Mouse (Mus musculus): ENCODE data around the gene Otof. TPM values are rescaled to one million over a fixed set of nuclear protein-coding genes. Genes with fewer than 3 reads are reported as not detected.

Otof gene
- polyA plus RNA-seq, 1 experiment from 2014 or later = 0.21 TPM

- 52% methylated on average over 6 of the region's 6 CpGs for WGBS
- no peak overlapping the region for H3K4me3 ChIP-seq
- H3K27me3 ChIP-seq (ENCODE audit: insufficient read depth, poor library complexity, severe bottlenecking) = peaks cover 21% of the 10 kb centered on the region
- no peaks in the 10 kb centered on the region for H3K9me3 ChIP-seq
- H3K4me1 ChIP-seq = peaks cover 24% of the 10 kb centered on the region
- DNase-seq (ENCODE audit: low spot score) = no peak
- no peaks in the 10 kb centered on the region for H3K36me3 ChIP-seq
- H3K27ac ChIP-seq = no peak overlapping the region
These were observed 8.7 kb upstream of the Otof start for GRCm38 (mm10) chr5:30470454-30470853.

GRCm38 (mm10) chr5:30466315-30466714 is 4.6 kb upstream of the Otof start:
- Histone ChIP-seq H3K4me1 (peaks cover 22% of the 10 kb centered on the region), H3K27ac (peak overlapping the region; percentile 23; the same call in 1 of the 2 replicates), H3K4me3 (peak overlapping the region; percentile 52), H3K9me3 (no peaks in the 10 kb centered on the region), H3K36me3 (no peaks in the 10 kb centered on the region), H3K27me3 (ENCODE audit: insufficient read depth, poor library complexity, severe bottlenecking) (peaks cover 62% of the 10 kb centered on the region)
- WGBS = 39% methylated on average over 9 of the region's 9 CpGs
- no peak for DNase-seq (ENCODE audit: low spot score)

- H3K9me3 ChIP-seq = no peaks in the 10 kb centered on the region
- no peaks in the 10 kb centered on the region for H3K36me3 ChIP-seq
- H3K27me3 ChIP-seq (ENCODE audit: insufficient read depth, poor library complexity, severe bottlenecking) = peaks cover 66% of the 10 kb centered on the region
- 25% methylated on average over 21 of the region's 21 CpGs for WGBS
- peak within 1 kb of the TSS; percentile 52 for H3K4me3 ChIP-seq
- peaks cover 24% of the 10 kb centered on the region for H3K4me1 ChIP-seq
- peak within 1 kb of the TSS; percentile 23; the same call in 1 of the 2 replicates for H3K27ac ChIP-seq
- no peak for DNase-seq (ENCODE audit: low spot score)
These were observed 4.1 kb upstream of the Otof start, which contains the start of gene 1700001C02Rik for GRCm38 (mm10) chr5:30465861-30466260. 1700001C02Rik (plus strand) TSS chr5:30466047.

GRCm38 (mm10) chr5:30460155-30460554 is 1.6 kb downstream of the Otof start:
- H3K4me1 ChIP-seq = peaks cover 13% of the 10 kb centered on the region
- 43% methylated on average over 4 of the region's 4 CpGs for WGBS
- no peaks in the 10 kb centered on the region for H3K9me3 ChIP-seq
- H3K27ac ChIP-seq = no peak overlapping the region
- DNase-seq (ENCODE audit: low spot score) = no peak
- no peaks in the 10 kb centered on the region for H3K36me3 ChIP-seq
- peaks cover 84% of the 10 kb centered on the region for H3K27me3 ChIP-seq (ENCODE audit: insufficient read depth, poor library complexity, severe bottlenecking)
- H3K4me3 ChIP-seq = no peak overlapping the region

- H3K4me3 ChIP-seq = no peak overlapping the region
- WGBS = 53% methylated on average over 6 of the region's 6 CpGs
- no peaks in the 10 kb centered on the region for H3K9me3 ChIP-seq
- peaks cover 49% of the 10 kb centered on the region for H3K27me3 ChIP-seq (ENCODE audit: insufficient read depth, poor library complexity, severe bottlenecking)
- H3K36me3 ChIP-seq = no peaks in the 10 kb centered on the region
- peaks cover 3% of the 10 kb centered on the region for H3K4me1 ChIP-seq
- H3K27ac ChIP-seq = no peak overlapping the region
- no peak for DNase-seq (ENCODE audit: low spot score)
These were observed 5.7 kb downstream of the Otof start for GRCm38 (mm10) chr5:30456056-30456455.

GRCm38 (mm10) chr5:30444327-30444895 is 17.3 kb downstream of the Otof start:
- Histone ChIP-seq H3K9me3 (no peaks in the 10 kb centered on the region), H3K4me1 (no peaks in the 10 kb centered on the region), H3K36me3 (no peaks in the 10 kb centered on the region), H3K4me3 (no peak overlapping the region), H3K27me3 (ENCODE audit: insufficient read depth, poor library complexity, severe bottlenecking) (peaks cover 9% of the 10 kb centered on the region), H3K27ac (no peak overlapping the region)
- 82% methylated on average over 13 of the region's 13 CpGs for WGBS
- DNase-seq (ENCODE audit: low spot score) = no peak

- no peak for DNase-seq (ENCODE audit: low spot score)
- WGBS = 55% methylated on average over 5 of the region's 5 CpGs
These were observed 19.5 kb downstream of the Otof start for GRCm38 (mm10) chr5:30442196-30442595.

GRCm38 (mm10) chr5:30440308-30440906 is 21.3 kb downstream of the Otof start:
- DNase-seq (ENCODE audit: low spot score) = no peak
- Histone ChIP-seq H3K36me3 (no peaks in the 10 kb centered on the region), H3K9me3 (no peaks in the 10 kb centered on the region), H3K27ac (no peak overlapping the region), H3K4me3 (no peak overlapping the region), H3K4me1 (no peaks in the 10 kb centered on the region), H3K27me3 (ENCODE audit: insufficient read depth, poor library complexity, severe bottlenecking) (peaks cover 10% of the 10 kb centered on the region; the same call in 1 of the 2 replicates)
- 81% methylated on average over 8 of the region's 8 CpGs for WGBS

More at GRCm38 (mm10) chr5:30442196-30442595, 19.5 kb downstream of the Otof start:
- no peaks in the 10 kb centered on the region for H3K4me1 ChIP-seq
- no peaks in the 10 kb centered on the region for H3K9me3 ChIP-seq
- H3K4me3 ChIP-seq = no peak overlapping the region
- no peaks in the 10 kb centered on the region for H3K36me3 ChIP-seq
- H3K27me3 ChIP-seq (ENCODE audit: insufficient read depth, poor library complexity, severe bottlenecking) = peaks cover 8% of the 10 kb centered on the region
- H3K27ac ChIP-seq = no peak overlapping the region

GRCm38 (mm10) chr5:30438931-30439330 is 22.8 kb downstream of the Otof start:
- 53% methylated on average over 2 of the region's 2 CpGs for WGBS
- Histone ChIP-seq H3K27me3 (ENCODE audit: insufficient read depth, poor library complexity, severe bottlenecking) (peaks cover 10% of the 10 kb centered on the region; the same call in 1 of the 2 replicates), H3K4me1 (peaks cover 4% of the 10 kb centered on the region; the same call in 1 of the 2 replicates), H3K27ac (no peak overlapping the region), H3K9me3 (no peaks in the 10 kb centered on the region), H3K36me3 (no peaks in the 10 kb centered on the region), H3K4me3 (no peak overlapping the region)
- no peak for DNase-seq (ENCODE audit: low spot score)

GRCm38 (mm10) chr5:30427406-30427805 is 34.3 kb downstream of the Otof start:
- no peak for DNase-seq (ENCODE audit: low spot score)
- H3K4me1 ChIP-seq = peaks cover 15% of the 10 kb centered on the region; the same call in 1 of the 2 replicates
- H3K36me3 ChIP-seq = no peaks in the 10 kb centered on the region
- peaks cover 7% of the 10 kb centered on the region; the same call in 1 of the 2 replicates for H3K27me3 ChIP-seq (ENCODE audit: insufficient read depth, poor library complexity, severe bottlenecking)
- H3K9me3 ChIP-seq = no peaks in the 10 kb centered on the region
- H3K27ac ChIP-seq = no peak overlapping the region
- no peak overlapping the region for H3K4me3 ChIP-seq
- 82% methylated on average over 6 of the region's 6 CpGs for WGBS

- H3K4me3 ChIP-seq = no peak overlapping the region
- H3K27me3 ChIP-seq (ENCODE audit: insufficient read depth, poor library complexity, severe bottlenecking) = peaks cover 29% of the 10 kb centered on the region
- peak overlapping the region; percentile 42; the same call in 1 of the 2 replicates for H3K27ac ChIP-seq
- WGBS = 26% methylated on average over 8 of the region's 8 CpGs
- H3K36me3 ChIP-seq = no peaks in the 10 kb centered on the region
- no peak for DNase-seq (ENCODE audit: low spot score)
- H3K9me3 ChIP-seq = no peaks in the 10 kb centered on the region
- H3K4me1 ChIP-seq = peaks cover 9% of the 10 kb centered on the region; the same call in 1 of the 2 replicates
These were observed 38.0 kb downstream of the Otof start for GRCm38 (mm10) chr5:30423572-30424244.

GRCm38 (mm10) chr5:30423121-30423520 is 38.6 kb downstream of the Otof start:
- H3K36me3 ChIP-seq = no peaks in the 10 kb centered on the region
- peaks cover 30% of the 10 kb centered on the region for H3K27me3 ChIP-seq (ENCODE audit: insufficient read depth, poor library complexity, severe bottlenecking)
- H3K27ac ChIP-seq = no peak overlapping the region
- WGBS = 75% methylated on average over 4 of the region's 4 CpGs
- H3K4me1 ChIP-seq = peaks cover 9% of the 10 kb centered on the region; the same call in 1 of the 2 replicates
- DNase-seq (ENCODE audit: low spot score) = no peak
- no peaks in the 10 kb centered on the region for H3K9me3 ChIP-seq
- H3K4me3 ChIP-seq = no peak overlapping the region

GRCm38 (mm10) chr5:30416665-30417064 is 45.1 kb downstream of the Otof start:
- Histone ChIP-seq H3K27ac (no peak overlapping the region), H3K4me1 (no peaks in the 10 kb centered on the region), H3K9me3 (no peaks in the 10 kb centered on the region), H3K4me3 (no peak overlapping the region), H3K27me3 (ENCODE audit: insufficient read depth, poor library complexity, severe bottlenecking) (peaks cover 28% of the 10 kb centered on the region), H3K36me3 (no peaks in the 10 kb centered on the region)
- WGBS = 66% methylated on average over 5 of the region's 5 CpGs
- DNase-seq (ENCODE audit: low spot score) = no peak

Data from heart, embryonic 10.5 days (tissue).